Mouse (Mus musculus) forebrain, embryonic 15.5 days (tissue): Measurements from ENCODE around the gene Arvcf. TPM values are rescaled to one million over a fixed set of nuclear protein-coding genes. Genes with fewer than 3 reads are reported as not detected.

Experiments used
- ATAC-seq: fragments of 200-750 bp; cut with Nextera tagmentation; replicated peaks from 2 replicates; pipeline ENCODE4 v1.8.0; 2017; ENCODE audit warnings: mild to moderate bottlenecking, moderate TSS enrichment, moderate library complexity
- H3K27ac ChIP-seq: fragments of 300-500 bp; sonication (generic); replicated peaks from 2 replicates; pipeline ENCODE4 v1.5.1; 2015; ENCODE audit warnings: mild to moderate bottlenecking, inconsistent platforms
- H3K27me3 ChIP-seq: fragments of 300-500 bp; sonication (generic); 2 replicates; pipeline ENCODE4 v1.6.1; 2015; ENCODE audit warnings: inconsistent platforms
- H3K36me3 ChIP-seq: fragments of 300-500 bp; sonication (generic); 2 replicates; pipeline ENCODE4 v1.6.1; 2015; ENCODE audit warnings: mild to moderate bottlenecking, inconsistent platforms
- H3K4me1 ChIP-seq: fragments of 300-500 bp; sonication (generic); 2 replicates; pipeline ENCODE4 v1.6.1; 2015; ENCODE audit warnings: inconsistent platforms
- H3K4me2 ChIP-seq: fragments of 300-500 bp; sonication (generic); replicated peaks from 2 replicates; pipeline ENCODE4 v1.6.1; 2015; ENCODE audit warnings: mild to moderate bottlenecking, inconsistent platforms
- H3K4me3 ChIP-seq: fragments of 300-500 bp; sonication (generic); 2 replicates; pipeline ENCODE4 v1.5.1; 2015; ENCODE audit warnings: mild to moderate bottlenecking, inconsistent platforms
- H3K9ac ChIP-seq: fragments of 300-500 bp; sonication (generic); replicated peaks from 2 replicates; pipeline ENCODE4 v1.6.1; 2015; ENCODE audit warnings: mild to moderate bottlenecking, inconsistent platforms
- H3K9me3 ChIP-seq: fragments of 300-500 bp; sonication (generic); 2 replicates; pipeline ENCODE4 v1.6.1; 2016; ENCODE audit warnings: inconsistent platforms
- WGBS: fragments of 180-500 bp; shearing (Covaris S2); methylation state at CpG from one replicate; pipeline ENCODE4 v1.1.7; 2015; ENCODE audit warnings: mixed read lengths; 5-methylcytosine and 5-hydroxymethylcytosine counted together
- polyA plus RNA-seq: library from polyadenylated mRNA; unstranded; fragments of >200 nt; fragmentation: Nextera tagmentation; extraction: Ambion mirVana; gene quantifications from 2 replicates; pipeline ENCODE4 v1.2.1, GENCODE M21; 2015

Arvcf gene
- polyA plus RNA-seq, 1 experiment from 2014 or later = 72.0 TPM

GRCm38 (mm10) chr16:18391728-18392127 is 43.7 kb downstream of the Arvcf start:
- Histone ChIP-seq H3K4me1 (peaks cover 66% of the 10 kb centered on the region), H3K9ac (no peak overlapping the region), H3K4me3 (no peak overlapping the region), H3K27ac (no peak overlapping the region; the same call in 1 of the 2 replicates), H3K4me2 (0 out of 2 replicates have a peak overlapping the region, but pooled peaks have one; percentile 94), H3K9me3 (no peaks in the 10 kb centered on the region), H3K27me3 (no peaks in the 10 kb centered on the region), H3K36me3 (0 out of 2 replicates have a peak, but pooled peaks cover under 1% of the 10 kb centered on the region)
- WGBS = 79% methylated on average over 3 of the region's 3 CpGs
- ATAC-seq = no peak

- peak; percentile 74 for ATAC-seq
Observed at GRCm38 (mm10) chr16:18392469-18393426, 44.8 kb downstream of the Arvcf start.

GRCm38 (mm10) chr16:18393595-18393994 is 45.6 kb downstream of the Arvcf start:
- Histone ChIP-seq H3K9ac (peak overlapping the region; percentile 72), H3K4me3 (peak overlapping the region; percentile 64), H3K4me1 (peaks cover 49% of the 10 kb centered on the region), H3K9me3 (no peaks in the 10 kb centered on the region), H3K27ac (peak overlapping the region; percentile 83), H3K4me2 (peak overlapping the region; percentile 94), H3K36me3 (peaks cover 19% of the 10 kb centered on the region), H3K27me3 (no peaks in the 10 kb centered on the region)
- 44% methylated on average over 5 of the region's 5 CpGs for WGBS
- no peak for ATAC-seq

More at GRCm38 (mm10) chr16:18392469-18393426, 44.8 kb downstream of the Arvcf start:
- H3K27ac ChIP-seq = peak overlapping the region; percentile 83
- H3K4me1 ChIP-seq = peaks cover 57% of the 10 kb centered on the region
- WGBS = under 1% methylated on average over 62 of the region's 63 CpGs
- H3K9me3 ChIP-seq = no peaks in the 10 kb centered on the region
- no peaks in the 10 kb centered on the region for H3K27me3 ChIP-seq
- peak overlapping the region; percentile 72 for H3K9ac ChIP-seq
- peak overlapping the region; percentile 64 for H3K4me3 ChIP-seq
- H3K4me2 ChIP-seq = peak overlapping the region; percentile 94
- H3K36me3 ChIP-seq = peaks cover 10% of the 10 kb centered on the region

- peak overlapping the region; percentile 72 for H3K9ac ChIP-seq
- H3K9me3 ChIP-seq = no peaks in the 10 kb centered on the region
- H3K4me1 ChIP-seq = peaks cover 47% of the 10 kb centered on the region
- H3K4me2 ChIP-seq = peak overlapping the region; percentile 94
- H3K27me3 ChIP-seq = no peaks in the 10 kb centered on the region
- peak overlapping the region; percentile 83; the same call in 1 of the 2 replicates for H3K27ac ChIP-seq
- peak overlapping the region; percentile 64 for H3K4me3 ChIP-seq
- no peak for ATAC-seq
- WGBS = 45% methylated on average over 3 of the region's 3 CpGs
- H3K36me3 ChIP-seq = peaks cover 23% of the 10 kb centered on the region
Observed at GRCm38 (mm10) chr16:18394056-18394455, 46.1 kb downstream of the Arvcf start.

GRCm38 (mm10) chr16:18394777-18395619 is 47.0 kb downstream of the Arvcf start:
- ATAC-seq = no peak; the same call in 1 of the 2 replicates
- H3K4me2 ChIP-seq = peak overlapping the region; percentile 14; the same call in 1 of the 2 replicates

GRCm38 (mm10) chr16:18395620-18396036 is 47.6 kb downstream of the Arvcf start:
- ATAC-seq = no peak

More at GRCm38 (mm10) chr16:18394777-18395619, 47.0 kb downstream of the Arvcf start:
- Histone ChIP-seq H3K27me3 (no peaks in the 10 kb centered on the region), H3K27ac (peak overlapping the region; percentile 65), H3K9me3 (no peaks in the 10 kb centered on the region), H3K9ac (no peak overlapping the region; the same call in 1 of the 2 replicates), H3K36me3 (peaks cover 32% of the 10 kb centered on the region), H3K4me1 (peaks cover 56% of the 10 kb centered on the region), H3K4me3 (no peak overlapping the region)
- WGBS = 13% methylated on average over 11 of the region's 11 CpGs

GRCm38 (mm10) chr16:18396201-18396600 is 48.2 kb downstream of the Arvcf start:
- H3K9me3 ChIP-seq = no peaks in the 10 kb centered on the region
- 45% methylated on average over 2 of the region's 2 CpGs for WGBS
- ATAC-seq = no peak
- peaks cover 34% of the 10 kb centered on the region for H3K36me3 ChIP-seq
- H3K9ac ChIP-seq = 0 out of 2 replicates have a peak overlapping the region, but pooled peaks have one; percentile 3
- H3K27me3 ChIP-seq = no peaks in the 10 kb centered on the region
- H3K27ac ChIP-seq = peak overlapping the region; percentile 65
- no peak overlapping the region for H3K4me3 ChIP-seq
- H3K4me2 ChIP-seq = no peak overlapping the region
- peaks cover 68% of the 10 kb centered on the region for H3K4me1 ChIP-seq

More at GRCm38 (mm10) chr16:18395620-18396036, 47.6 kb downstream of the Arvcf start:
- H3K4me1 ChIP-seq = peaks cover 62% of the 10 kb centered on the region
- peak overlapping the region; percentile 10; the same call in 1 of the 2 replicates for H3K4me2 ChIP-seq
- H3K9ac ChIP-seq = no peak overlapping the region
- H3K27ac ChIP-seq = peak overlapping the region; percentile 65
- no peaks in the 10 kb centered on the region for H3K27me3 ChIP-seq
- WGBS = 17% methylated on average over 6 of the region's 7 CpGs
- no peak overlapping the region for H3K4me3 ChIP-seq
- H3K36me3 ChIP-seq = peaks cover 34% of the 10 kb centered on the region
- H3K9me3 ChIP-seq = no peaks in the 10 kb centered on the region

- H3K36me3 ChIP-seq = peaks cover 40% of the 10 kb centered on the region
Observed at GRCm38 (mm10) chr16:18396791-18397621, 49.0 kb downstream of the Arvcf start.

GRCm38 (mm10) chr16:18400028-18400427 is 52.0 kb downstream of the Arvcf start:
- ATAC-seq = no peak
- no peak overlapping the region for H3K4me2 ChIP-seq
- no peak overlapping the region for H3K9ac ChIP-seq
- no peak overlapping the region for H3K4me3 ChIP-seq
- no peaks in the 10 kb centered on the region for H3K9me3 ChIP-seq
- H3K27me3 ChIP-seq = no peaks in the 10 kb centered on the region
- peak overlapping the region; percentile 67 for H3K27ac ChIP-seq
- peaks cover 70% of the 10 kb centered on the region for H3K36me3 ChIP-seq
- peaks cover 41% of the 10 kb centered on the region for H3K4me1 ChIP-seq
- WGBS = 56% methylated on average over 9 of the region's 9 CpGs

More at GRCm38 (mm10) chr16:18396791-18397621, 49.0 kb downstream of the Arvcf start:
- no peak overlapping the region for H3K4me2 ChIP-seq
- H3K9me3 ChIP-seq = no peaks in the 10 kb centered on the region
- no peaks in the 10 kb centered on the region for H3K27me3 ChIP-seq
- H3K27ac ChIP-seq = 0 out of 2 replicates have a peak overlapping the region, but pooled peaks have one; percentile 13
- no peak for ATAC-seq
- no peak overlapping the region for H3K9ac ChIP-seq
- no peak overlapping the region for H3K4me3 ChIP-seq
- H3K4me1 ChIP-seq = peaks cover 71% of the 10 kb centered on the region
- 97% methylated on average over 27 of the region's 27 CpGs for WGBS

- peak overlapping the region; percentile 67 for H3K27ac ChIP-seq
- 29% methylated on average over 7 of the region's 7 CpGs for WGBS
- H3K4me2 ChIP-seq = no peak overlapping the region
- H3K27me3 ChIP-seq = no peaks in the 10 kb centered on the region
- H3K4me1 ChIP-seq = peaks cover 34% of the 10 kb centered on the region
- no peak overlapping the region for H3K9ac ChIP-seq
- H3K36me3 ChIP-seq = peaks cover 76% of the 10 kb centered on the region
- ATAC-seq = peak; percentile 72
- no peak overlapping the region for H3K4me3 ChIP-seq
- H3K9me3 ChIP-seq = no peaks in the 10 kb centered on the region
Observed at GRCm38 (mm10) chr16:18400472-18401216, 52.7 kb downstream of the Arvcf start.
